Mouse (Mus musculus) kidney, postnatal 0 days (tissue): Measurements from ENCODE around the gene Srl. TPM values are rescaled to one million over a fixed set of nuclear protein-coding genes. Genes with fewer than 3 reads are reported as not detected.

ENCODE experiments used
- ATAC-seq: fragments of 200-750 bp; cut with Nextera tagmentation; replicated peaks from 2 replicates; pipeline ENCODE4 v1.8.0; 2017; ENCODE audit warnings: low read depth, moderate number of reproducible peaks, moderate TSS enrichment, moderate library complexity; ENCODE audit not compliant: low FRiP score
- DNase-seq: peaks from one replicate; pipeline ENCODE4 v3.0.0-alpha.2; 2016; ENCODE audit warnings: low spot score
- H3K27ac ChIP-seq: fragments of 300-500 bp; sonication (generic); 2 replicates; pipeline ENCODE4 v1.5.1; 2014; ENCODE audit warnings: mild to moderate bottlenecking
- H3K27me3 ChIP-seq: fragments of 300-500 bp; sonication (generic); 2 replicates; pipeline ENCODE4 v1.6.1; 2014; ENCODE audit warnings: low read length, mixed read lengths; ENCODE audit not compliant: insufficient read depth
- H3K36me3 ChIP-seq: fragments of 300-500 bp; sonication (generic); 2 replicates; pipeline ENCODE4 v1.6.1; 2014; ENCODE audit warnings: low read length, mixed read lengths; ENCODE audit not compliant: insufficient read depth
- H3K4me1 ChIP-seq: fragments of 300-500 bp; sonication (generic); replicated peaks from 2 replicates; pipeline ENCODE4 v1.6.1; 2014; ENCODE audit warnings: antibody characterized with exemption, low read length, mixed read lengths; ENCODE audit not compliant: insufficient read depth
- H3K4me2 ChIP-seq: fragments of 300-500 bp; sonication (generic); 2 replicates; pipeline ENCODE4 v1.6.1; 2014; ENCODE audit warnings: mild to moderate bottlenecking, low read length, moderate library complexity, mixed read lengths
- H3K4me3 ChIP-seq: fragments of 300-500 bp; sonication (generic); replicated peaks from 2 replicates; pipeline ENCODE4 v1.5.1; 2014; ENCODE audit warnings: low read depth, low read length
- H3K9ac ChIP-seq: fragments of 300-500 bp; sonication (generic); 2 replicates; pipeline ENCODE4 v1.6.1; 2014; ENCODE audit warnings: low read depth, low read length
- H3K9me3 ChIP-seq: fragments of 300-500 bp; sonication (generic); replicated peaks from 2 replicates; pipeline ENCODE4 v1.6.1; 2016; ENCODE audit warnings: low read length, inconsistent platforms, mixed read lengths
- CTCF ChIP-seq: IDR thresholded peaks from 2 replicates; pipeline ENCODE4 v1.5.1; 2016; ENCODE audit warnings: antibody characterized with exemption, low read depth, mild to moderate bottlenecking, moderate library complexity
- WGBS: fragments of 180-500 bp; shearing (Covaris S2); extraction: QIAGEN DNeasy Blood & Tissue Kit; methylation state at CpG from one replicate; pipeline ENCODE4 v1.1.7; 2014; 5-methylcytosine and 5-hydroxymethylcytosine counted together
- polyA plus RNA-seq: library from polyadenylated mRNA; unstranded; fragments of >200 nt; fragmentation: Nextera tagmentation; extraction: Ambion mirVana; gene quantifications from 2 replicates; pipeline ENCODE4 v1.2.1, GENCODE M21; 2015

Srl gene
- polyA plus RNA-seq, 1 experiment from 2014 or later: 8.5 TPM

- DNase-seq (peak; percentile 37), ATAC-seq (no peak)
- Histone ChIP-seq H3K27ac (no peak overlapping the region), H3K4me3 (no peak overlapping the region), H3K4me1 (no peaks in the 10 kb centered on the region), H3K9ac (no peak overlapping the region), H3K4me2 (no peak overlapping the region), H3K9me3 (no peaks in the 10 kb centered on the region), H3K27me3 (no peaks in the 10 kb centered on the region), H3K36me3 (no peaks in the 10 kb centered on the region)
- 57% methylated on average over 4 of the region's 4 CpGs for WGBS
- TF ChIP-seq CTCF: no peak
Observed at GRCm38 (mm10) chr16:4436738-4437137, 104.9 kb downstream of the Srl start.

- no peaks in the 10 kb centered on the region for H3K9me3 ChIP-seq
- no peak overlapping the region for H3K4me2 ChIP-seq
- no peaks in the 10 kb centered on the region for H3K36me3 ChIP-seq
- no peak for ATAC-seq
- H3K27me3 ChIP-seq: no peaks in the 10 kb centered on the region
- WGBS: 88% methylated on average over 2 of the region's 2 CpGs
- H3K4me3 ChIP-seq: no peak overlapping the region
- H3K27ac ChIP-seq: no peak overlapping the region
- TF ChIP-seq CTCF: no peak
- DNase-seq: no peak
- no peak overlapping the region for H3K9ac ChIP-seq
- no peaks in the 10 kb centered on the region for H3K4me1 ChIP-seq
Observed at GRCm38 (mm10) chr16:4435371-4435770, 106.2 kb downstream of the Srl start.

GRCm38 (mm10) chr16:4431841-4432240 is 109.8 kb downstream of the Srl start:
- no peaks in the 10 kb centered on the region for H3K36me3 ChIP-seq
- ATAC-seq (no peak), DNase-seq (no peak)
- H3K4me3 ChIP-seq: no peak overlapping the region
- WGBS: 34% methylated on average over 4 of the region's 4 CpGs
- H3K4me1 ChIP-seq: no peaks in the 10 kb centered on the region
- no peaks in the 10 kb centered on the region for H3K9me3 ChIP-seq
- no peak overlapping the region for H3K9ac ChIP-seq
- TF ChIP-seq CTCF: no peak
- no peak overlapping the region for H3K27ac ChIP-seq
- no peak overlapping the region for H3K4me2 ChIP-seq
- no peaks in the 10 kb centered on the region for H3K27me3 ChIP-seq

GRCm38 (mm10) chr16:4431013-4431412 is 110.6 kb downstream of the Srl start:
- Histone ChIP-seq H3K4me3 (no peak overlapping the region), H3K27ac (no peak overlapping the region)
- ATAC-seq: no peak

GRCm38 (mm10) chr16:4430232-4430631 is 111.4 kb downstream of the Srl start:
- WGBS: 77% methylated on average over 5 of the region's 5 CpGs
- TF ChIP-seq CTCF: no peak
- no peak overlapping the region for H3K4me3 ChIP-seq

More at GRCm38 (mm10) chr16:4431013-4431412, 110.6 kb downstream of the Srl start:
- H3K27me3 ChIP-seq: no peaks in the 10 kb centered on the region
- no peak for TF ChIP-seq CTCF
- WGBS: 84% methylated on average over 3 of the region's 3 CpGs
- H3K9ac ChIP-seq: no peak overlapping the region
- no peaks in the 10 kb centered on the region for H3K4me1 ChIP-seq
- H3K9me3 ChIP-seq: no peaks in the 10 kb centered on the region
- H3K4me2 ChIP-seq: no peak overlapping the region
- no peaks in the 10 kb centered on the region for H3K36me3 ChIP-seq
- no peak for DNase-seq

More at GRCm38 (mm10) chr16:4430232-4430631, 111.4 kb downstream of the Srl start:
- DNase-seq (no peak), ATAC-seq (no peak)
- no peak overlapping the region for H3K9ac ChIP-seq
- H3K27me3 ChIP-seq: no peaks in the 10 kb centered on the region
- no peak overlapping the region for H3K4me2 ChIP-seq
- H3K27ac ChIP-seq: no peak overlapping the region
- no peaks in the 10 kb centered on the region for H3K36me3 ChIP-seq
- H3K9me3 ChIP-seq: no peaks in the 10 kb centered on the region
- H3K4me1 ChIP-seq: no peaks in the 10 kb centered on the region

Other genes with a start within 250 kb of the Srl start
- gene Adcy9, start 121.3 kb downstream of the Srl start, polyA plus RNA-seq: 1.1 and 1.3 TPM in 2 replicates
- 17.2 and 19.6 TPM in 2 replicates for gene Tfap4, start 18.0 kb upstream of the Srl start, polyA plus RNA-seq
- gene Glis2, start 52.9 kb upstream of the Srl start, polyA plus RNA-seq: 74.6 and 78.8 TPM in 2 replicates
- 105 and 106 TPM in 2 replicates for gene Pam16, start 83.2 kb upstream of the Srl start, polyA plus RNA-seq
- gene Vasn, start 98.1 kb upstream of the Srl start, polyA plus RNA-seq: 20.4 and 21.1 TPM in 2 replicates
- 87.8 and 89.3 TPM in 2 replicates for gene Dnaja3, start 98.2 kb upstream of the Srl start, polyA plus RNA-seq
- gene Coro7, start 138.0 kb upstream of the Srl start, polyA plus RNA-seq: 13.1 and 16.8 TPM in 2 replicates
- 47.9 and 56.2 TPM in 2 replicates for gene Nmral1, start 177.5 kb upstream of the Srl start, polyA plus RNA-seq
- 102 and 107 TPM in 2 replicates for gene Hmox2, start 184.5 kb upstream of the Srl start, polyA plus RNA-seq
- gene Cdip1, start 248.5 kb upstream of the Srl start, polyA plus RNA-seq: 81.1 and 91.2 TPM in 2 replicates